Mouse (Mus musculus): ENCODE measurements at regions not wholly inside any gene's neighbourhood (a gene's known extent, or its start where the extent isn't known, plus 50 kb on each side); places are given as distances from the start of the nearest gene placed in this dataset.

DNA sequence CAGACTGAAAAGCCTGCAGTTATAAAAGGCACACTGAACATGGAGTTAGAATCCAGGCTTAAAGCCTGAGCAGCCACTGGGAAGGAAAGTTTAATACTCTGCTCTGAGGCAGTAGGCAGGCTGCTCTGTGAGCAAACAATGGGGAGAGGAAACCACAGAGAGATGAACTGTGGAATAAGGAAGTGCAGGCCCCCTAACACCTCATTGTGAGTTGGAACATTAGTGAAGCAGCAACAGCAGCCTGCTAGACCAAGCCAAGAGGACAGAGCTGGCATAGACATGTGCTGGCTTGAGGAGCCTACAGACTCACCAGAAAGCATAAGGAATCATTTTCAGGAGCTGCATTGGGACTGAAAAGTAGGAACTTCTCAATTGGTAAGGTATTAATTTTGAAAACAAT is 307.4 kb downstream of the Gm10283 start:
- no peak for TF ChIP-seq CTCF (IDR thresholded peaks at IDR 0.05; ENCODE audit: borderline replicate concordance, extremely low read depth, insufficient read depth, insufficient read length)
- no peak for TF ChIP-seq POLR2A (IDR thresholded peaks at IDR 0.05; ENCODE audit: borderline replicate concordance, extremely low read depth, insufficient read depth, insufficient read length, poor library complexity, severe bottlenecking)

Data from brain, embryonic 14.5 days (tissue).